Mouse (Mus musculus) embryonic fibroblast, embryonic 13.5 days (primary cell): ENCODE results near the gene H3f3a. TPM values are rescaled to one million over a fixed set of nuclear protein-coding genes. Genes with fewer than 3 reads are reported as not detected.

Experiments used
- H3K27ac ChIP-seq: 2 replicates; pipeline ENCODE4 v1.5.1; 2012; ENCODE audit warnings: low read length, control low read depth, inconsistent platforms; ENCODE audit not compliant: insufficient read depth
- H3K4me1 ChIP-seq: 2 replicates; pipeline ENCODE4 v1.6.1; 2011; ENCODE audit warnings: low read length; ENCODE audit not compliant: control insufficient read depth, insufficient read depth
- H3K4me3 ChIP-seq: 2 replicates; pipeline ENCODE4 v1.5.1; 2011; ENCODE audit warnings: mild to moderate bottlenecking, control low read depth, low read length; ENCODE audit not compliant: insufficient read depth
- CTCF ChIP-seq: IDR thresholded peaks from 2 replicates; pipeline ENCODE4 v1.5.1; 2011; ENCODE audit warnings: mild to moderate bottlenecking, control low read depth, low read length, moderate library complexity, borderline replicate concordance; ENCODE audit not compliant: insufficient read depth
- POLR2A ChIP-seq: IDR thresholded peaks from 2 replicates; pipeline ENCODE4 v1.6.1; 2011; ENCODE audit warnings: low read depth, mild to moderate bottlenecking, control low read depth, low read length, moderate library complexity
- polyA plus RNA-seq: library from polyadenylated mRNA; stranded (reverse); fragments of >200 nt; gene quantifications from 2 replicates; pipeline ENCODE4 v1.2.4, GENCODE M21; 2011; ENCODE audit warnings: low read depth; ENCODE audit not compliant: missing spikeins, insufficient read length

H3f3a gene
- polyA plus RNA-seq, 1 experiment, result 820 TPM

GRCm38 (mm10) chr1:180803881-180804280 is 9.9 kb downstream of the H3f3a start:
- TF ChIP-seq POLR2A (no peak), CTCF (no peak)
- no peak overlapping the region for H3K4me3 ChIP-seq

DNA sequence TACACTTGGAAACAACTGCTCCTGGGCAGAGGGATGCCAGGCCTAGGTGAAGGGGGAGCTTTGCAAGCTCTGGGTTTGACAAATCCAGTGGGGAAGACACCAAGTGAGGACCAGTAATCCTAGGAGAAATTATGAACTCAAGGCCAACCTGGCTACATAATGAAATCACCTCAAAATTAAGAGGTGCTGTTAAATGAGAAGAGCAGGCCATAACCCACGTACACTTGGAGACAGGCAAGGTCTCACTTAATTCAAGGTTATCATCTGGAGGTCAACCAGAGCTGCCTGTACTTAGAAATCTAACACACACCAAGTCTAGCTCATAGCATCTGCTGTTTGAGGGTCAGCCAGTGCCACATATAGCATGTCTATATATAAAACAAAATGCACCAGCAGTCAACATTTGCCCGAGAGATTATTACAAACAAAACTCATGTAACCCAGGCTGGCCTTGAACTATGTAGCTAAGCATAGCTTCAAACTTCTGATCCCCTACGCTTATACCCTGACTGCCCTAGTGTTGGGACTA is 12.2 kb downstream of the H3f3a start:
- no peak overlapping the region for H3K4me3 ChIP-seq
- H3K27ac ChIP-seq, result no peak overlapping the region
- H3K4me1 ChIP-seq, result no peaks in the 10 kb centered on the region
- TF ChIP-seq POLR2A (no peak), CTCF (no peak)

More at GRCm38 (mm10) chr1:180803881-180804280, 9.9 kb downstream of the H3f3a start:
- no peak overlapping the region for H3K27ac ChIP-seq
- 0 out of 2 replicates have a peak, but pooled peaks cover 2% of the 10 kb centered on the region for H3K4me1 ChIP-seq

DNA sequence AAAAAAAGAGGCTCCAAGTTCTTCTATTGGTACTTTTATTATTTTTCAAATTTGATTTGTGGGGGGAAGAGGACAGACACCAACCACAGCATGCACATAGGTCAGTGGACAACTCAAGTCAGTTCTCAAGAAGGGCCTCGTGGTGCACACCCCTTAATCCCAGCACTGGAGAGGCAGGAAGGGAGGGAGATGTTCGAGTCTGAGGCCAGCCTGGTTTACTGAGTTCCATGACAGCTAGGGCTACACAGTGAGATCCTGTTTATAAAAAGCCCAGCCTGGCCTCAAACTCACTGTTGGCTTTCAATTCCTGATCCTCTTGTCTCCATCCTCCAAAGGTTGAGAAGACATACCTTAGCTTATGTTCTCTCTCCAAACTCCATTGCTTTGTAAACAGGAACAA is 12.9 kb downstream of the H3f3a start:
- Histone ChIP-seq H3K4me1 (no peaks in the 10 kb centered on the region), H3K4me3 (no peak overlapping the region), H3K27ac (no peak overlapping the region)
- TF ChIP-seq CTCF (no peak), POLR2A (no peak)

GRCm38 (mm10) chr1:180800022-180800421 is 13.7 kb downstream of the H3f3a start:
- TF ChIP-seq POLR2A (no peak), CTCF (no peak)
- Histone ChIP-seq H3K4me3 (no peak overlapping the region), H3K4me1 (no peaks in the 10 kb centered on the region), H3K27ac (no peak overlapping the region)

GRCm38 (mm10) chr1:180799253-180799652 is 14.5 kb downstream of the H3f3a start:
- no peak overlapping the region for H3K4me3 ChIP-seq
- TF ChIP-seq POLR2A (no peak), CTCF (no peak)
- no peaks in the 10 kb centered on the region for H3K4me1 ChIP-seq
- no peak overlapping the region for H3K27ac ChIP-seq

- H3K27ac ChIP-seq, result no peak overlapping the region
- TF ChIP-seq CTCF (no peak), POLR2A (no peak)
- no peaks in the 10 kb centered on the region for H3K4me1 ChIP-seq
- no peak overlapping the region for H3K4me3 ChIP-seq
Observed at GRCm38 (mm10) chr1:180798660-180799059, 15.1 kb downstream of the H3f3a start.

DNA sequence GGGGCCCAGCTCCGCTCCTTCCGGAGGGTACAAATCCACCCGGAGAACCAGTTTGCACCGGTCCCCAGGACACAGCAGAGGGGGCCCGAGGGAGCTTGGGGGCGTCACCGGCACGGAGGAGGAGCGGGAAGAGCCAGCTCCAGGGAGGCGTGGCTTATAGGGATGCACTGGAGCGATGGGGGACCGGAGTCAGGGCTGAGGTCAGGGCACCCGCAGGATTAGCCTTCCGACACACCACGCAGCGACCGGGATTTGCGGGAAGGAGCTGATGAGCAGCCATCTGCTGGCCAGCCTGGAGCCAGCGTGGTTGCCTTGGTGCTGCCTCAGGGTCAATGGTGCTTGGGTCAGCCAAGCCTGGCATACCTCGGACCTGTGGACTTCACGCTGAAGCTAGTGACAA is 19.6 kb downstream of the H3f3a start:
- Histone ChIP-seq H3K27ac (no peak overlapping the region), H3K4me1 (no peaks in the 10 kb centered on the region), H3K4me3 (0 out of 2 replicates have a peak overlapping the region, but pooled peaks have one; percentile 4)
- TF ChIP-seq POLR2A (no peak), CTCF (no peak)

GRCm38 (mm10) chr1:180793445-180794117 is 20.2 kb downstream of the H3f3a start:
- Histone ChIP-seq H3K4me1 (no peaks in the 10 kb centered on the region), H3K4me3 (0 out of 2 replicates have a peak overlapping the region, but pooled peaks have one; percentile 4), H3K27ac (no peak overlapping the region)
- TF ChIP-seq POLR2A (no peak), CTCF (no peak)

GRCm38 (mm10) chr1:180792814-180793213 is 20.9 kb downstream of the H3f3a start:
- Histone ChIP-seq H3K27ac (no peak overlapping the region), H3K4me3 (no peak overlapping the region), H3K4me1 (no peaks in the 10 kb centered on the region)
- TF ChIP-seq CTCF, result no peak
- TF ChIP-seq POLR2A, result no peak

DNA sequence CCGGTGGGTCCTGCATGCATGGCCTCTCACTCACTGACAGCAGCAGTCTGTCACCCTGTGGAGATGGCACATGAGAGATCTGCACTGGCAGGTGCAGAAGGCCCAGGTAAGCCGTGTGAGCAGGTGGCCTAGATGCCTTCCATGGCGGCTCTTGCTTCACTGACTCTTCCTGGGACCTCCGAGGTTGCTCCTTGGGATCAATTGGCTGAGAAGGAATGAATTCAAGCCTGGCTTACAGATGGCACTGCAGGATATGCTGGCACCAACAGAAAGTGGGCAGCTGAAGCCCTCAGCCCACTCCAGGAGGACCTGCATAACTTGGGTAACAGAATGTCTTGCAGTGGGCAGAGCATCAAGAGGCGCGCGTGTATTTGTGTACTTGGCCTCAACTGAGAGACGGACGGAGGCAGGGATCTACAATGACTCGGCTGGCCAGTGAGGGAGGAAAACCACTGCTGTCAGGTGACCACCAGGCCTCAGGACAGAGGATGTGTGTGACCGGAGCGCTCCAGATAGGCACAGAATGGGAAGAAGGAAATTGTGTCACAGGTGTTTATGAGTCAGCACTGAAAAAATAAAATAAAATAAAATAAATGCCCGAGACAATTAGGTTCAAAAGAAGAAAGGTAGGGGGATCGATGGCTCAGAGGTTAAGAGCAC is 21.8 kb downstream of the H3f3a start:
- no peak for TF ChIP-seq POLR2A
- no peaks in the 10 kb centered on the region for H3K4me1 ChIP-seq
- no peak overlapping the region for H3K27ac ChIP-seq
- no peak overlapping the region for H3K4me3 ChIP-seq
